Mouse (Mus musculus) macrophage (primary cell): ENCODE data around the gene Rit1. TPM values are rescaled to one million over a fixed set of nuclear protein-coding genes. Genes with fewer than 3 reads are reported as not detected.
A peak's percentile ranks its signal among the peaks of the same experiment; 100 is the strongest.
"Not testable (repeated sequence)": the region's sequence is repeated elsewhere in the genome, so short reads cannot be mapped to it uniquely, and the experiment has no call there.

Experiments
- H3K27ac ChIP-seq: fragments of 350-480 bp; formaldehyde crosslinking; 2 replicates; pipeline ENCODE4 v1.9.0; 2021
- H3K36me3 ChIP-seq: fragments of 350-480 bp; formaldehyde crosslinking; 2 replicates; pipeline ENCODE4 v1.9.0; 2021; ENCODE audit errors: inconsistent target
- H3K4me3 ChIP-seq: fragments of 350-480 bp; formaldehyde crosslinking; 2 replicates; pipeline ENCODE4 v1.9.0; 2021; ENCODE audit errors: inconsistent target
- H3K79me2 ChIP-seq: fragments of 350-480 bp; formaldehyde crosslinking; 2 replicates; pipeline ENCODE4 v1.9.0; 2021; ENCODE audit errors: inconsistent target
- WGBS: methylation state at CpG from one replicate; pipeline ENCODE4 v1.1.7; 2026; ENCODE audit warnings: inconsistent platforms; ENCODE audit not compliant: missing documents; 5-methylcytosine and 5-hydroxymethylcytosine counted together
- polyA plus RNA-seq: library from polyadenylated mRNA; stranded (reverse); fragments of 250-400 nt; gene quantifications from 3 replicates; pipeline ENCODE4 v1.2.4, GENCODE M21; 2018; ENCODE audit warnings: inconsistent platforms

Gene Rit1
- polyA plus RNA-seq, 1 experiment from 2014 or later = 99.3 TPM

- 71% methylated on average over 5 of the region's 5 CpGs for WGBS
- Histone ChIP-seq H3K79me2 (no peaks in the 10 kb centered on the region), H3K36me3 (no peaks in the 10 kb centered on the region), H3K27ac (no peak overlapping the region), H3K4me3 (no peak overlapping the region)
Observed at GRCm38 (mm10) chr3:88758045-88758500, 41.4 kb downstream of the Rit1 start.

GRCm38 (mm10) chr3:88761619-88762018 is 45.0 kb downstream of the Rit1 start:
- no peak overlapping the region for H3K27ac ChIP-seq
- no peak overlapping the region for H3K4me3 ChIP-seq
- WGBS = 93% methylated on average over 13 of the region's 19 CpGs
- H3K79me2 ChIP-seq = no peaks in the 10 kb centered on the region
- H3K36me3 ChIP-seq = no peaks in the 10 kb centered on the region

GRCm38 (mm10) chr3:88762401-88762831 is 45.8 kb downstream of the Rit1 start:
- H3K79me2 ChIP-seq = no peaks in the 10 kb centered on the region
- H3K27ac ChIP-seq = no peak overlapping the region
- no peaks in the 10 kb centered on the region for H3K36me3 ChIP-seq
- no peak overlapping the region for H3K4me3 ChIP-seq
- 73% methylated on average over 6 of the region's 6 CpGs for WGBS

GRCm38 (mm10) chr3:88771189-88771940 is 54.7 kb downstream of the Rit1 start:
- H3K79me2 ChIP-seq, H3K36me3 ChIP-seq: not testable (repeated sequence)
- Histone ChIP-seq H3K27ac (peak overlapping the region; percentile 51), H3K4me3 (peak overlapping the region; percentile 5; the same call in 1 of the 2 replicates)
- WGBS = 6% methylated on average over 11 of the region's 28 CpGs

- H3K36me3 ChIP-seq, H3K79me2 ChIP-seq: not testable (repeated sequence)
- H3K4me3 ChIP-seq = peak overlapping the region; percentile 5; the same call in 1 of the 2 replicates
- peak overlapping the region; percentile 51 for H3K27ac ChIP-seq
- WGBS = no CpG with 5 or more reads among the region's 6 CpGs
Observed at GRCm38 (mm10) chr3:88771941-88772280, 55.3 kb downstream of the Rit1 start.

- H3K79me2 ChIP-seq, H3K4me3 ChIP-seq, H3K36me3 ChIP-seq, H3K27ac ChIP-seq: not testable (repeated sequence)
- 4% methylated on average over 14 of the region's 19 CpGs for WGBS
Observed at GRCm38 (mm10) chr3:88772399-88772798, 55.8 kb downstream of the Rit1 start.

- not testable (repeated sequence) for H3K79me2 ChIP-seq, H3K36me3 ChIP-seq, H3K27ac ChIP-seq, H3K4me3 ChIP-seq
- 91% methylated on average over 5 of the region's 6 CpGs for WGBS
Observed at GRCm38 (mm10) chr3:88773163-88773562, 56.5 kb downstream of the Rit1 start.

- 13% methylated on average over 13 of the region's 51 CpGs for WGBS
- peak within 1 kb of the TSS; percentile 36 for H3K4me3 ChIP-seq
- H3K27ac ChIP-seq = peak within 1 kb of the TSS; percentile 38; the same call in 1 of the 2 replicates
Observed at GRCm38 (mm10) chr3:88774939-88775841, 58.6 kb downstream of the Rit1 start, which contains the start of gene Syt11. Gene Syt11, minus strand, starts transcription at chr3:88775164.

More at GRCm38 (mm10) chr3:88774939-88775841, 58.6 kb downstream of the Rit1 start, which contains the start of gene Syt11:
- H3K79me2 ChIP-seq = peaks cover 17% of the 10 kb centered on the region; the same call in 1 of the 2 replicates
- not testable (repeated sequence) for H3K36me3 ChIP-seq

Other genes with a start within 250 kb of the Rit1 start
- 96.7 to 217 TPM (median 105 TPM) in 3 replicates for gene Lmna, start 206.9 kb upstream of the Rit1 start, polyA plus RNA-seq
- 0.08 to 0.10 TPM (median 0.10 TPM) in 3 replicates for gene Mex3a, start 184.4 kb upstream of the Rit1 start, polyA plus RNA-seq
- gene Rab25, start 168.5 kb upstream of the Rit1 start, polyA plus RNA-seq = not detected in 3 replicates
- 164 to 206 TPM (median 186 TPM) in 3 replicates for gene Lamtor2, start 163.8 kb upstream of the Rit1 start, polyA plus RNA-seq
- 26.3 to 31.7 TPM (median 26.5 TPM) in 3 replicates for gene Ubqln4, start 163.1 kb upstream of the Rit1 start, polyA plus RNA-seq
- gene Ssr2, start 141.0 kb upstream of the Rit1 start, polyA plus RNA-seq = 108 to 122 TPM (median 113 TPM) in 3 replicates
- gene Arhgef2, start 110.9 kb upstream of the Rit1 start, polyA plus RNA-seq = 83.0 to 111 TPM (median 86.2 TPM) in 3 replicates
- gene Rxfp4, start 63.7 kb upstream of the Rit1 start, polyA plus RNA-seq = not detected in 3 replicates
- gene Khdc4, start 31.0 kb upstream of the Rit1 start, polyA plus RNA-seq = 23.7 to 38.1 TPM (median 25.0 TPM) in 3 replicates
- 6.1 to 6.8 TPM (median 6.2 TPM) in 3 replicates for gene Syt11, start 58.3 kb downstream of the Rit1 start, polyA plus RNA-seq
- 12.9 to 14.5 TPM (median 13.8 TPM) in 3 replicates for gene Gon4l, start 118.4 kb downstream of the Rit1 start, polyA plus RNA-seq
- 11.2 to 22.5 TPM (median 13.4 TPM) in 3 replicates for gene Msto1, start 197.2 kb downstream of the Rit1 start, polyA plus RNA-seq
- 11.3 to 14.9 TPM (median 12.2 TPM) in 3 replicates for gene Ash1l, start 233.8 kb downstream of the Rit1 start, polyA plus RNA-seq
- 20.8 to 37.1 TPM (median 35.9 TPM) in 3 replicates for gene Dap3, start 234.3 kb downstream of the Rit1 start, polyA plus RNA-seq